Mouse (Mus musculus) ovary, postnatal 10 days (tissue): ENCODE data around the gene Dlg4.

Experiments used
- DNase-seq: peaks from one replicate; pipeline ENCODE4 v3.0.0; 2022; ENCODE audit warnings: low spot score

The Dlg4 gene

DNA sequence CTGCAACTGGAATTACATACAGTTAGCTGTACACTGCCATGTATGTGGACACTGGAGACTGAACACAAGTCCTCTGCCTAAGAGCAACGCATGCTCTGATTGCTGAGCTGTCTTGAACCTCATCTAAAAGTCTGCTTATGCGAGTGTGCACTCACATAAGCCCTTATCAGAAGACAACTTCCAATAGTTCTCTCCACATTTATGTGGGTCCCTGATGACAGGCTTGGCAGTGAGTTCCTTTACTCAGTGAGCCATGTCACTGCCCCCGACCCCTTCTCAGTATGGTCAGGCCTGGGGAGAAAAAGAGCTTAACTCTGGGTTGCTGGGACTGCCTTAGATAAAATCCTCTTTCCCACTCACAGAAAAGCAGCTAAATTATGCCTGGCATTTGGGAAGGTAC lies at the start of gene Dlg4:
Gene Dlg4 (plus strand): TSS at position 274 of the 400 bp plus-strand sequence.
- DNase-seq: no peak

- no peak for DNase-seq
These were observed 47.9 kb upstream of the Dlg4 start for GRCm38 (mm10) chr11:69968793-69969192.

GRCm38 (mm10) chr11:69970222-69970621 lies 46.5 kb upstream of the Dlg4 start:
- DNase-seq: no peak

- no peak for DNase-seq
These were observed 46.0 kb upstream of the Dlg4 start for GRCm38 (mm10) chr11:69970775-69971174.

GRCm38 (mm10) chr11:69974907-69975306 lies 41.8 kb upstream of the Dlg4 start:
- no peak for DNase-seq

- no peak for DNase-seq
These were observed 40.5 kb upstream of the Dlg4 start for GRCm38 (mm10) chr11:69976271-69976670.

GRCm38 (mm10) chr11:69979827-69980195 lies 36.9 kb upstream of the Dlg4 start:
- no peak for DNase-seq

- peak; percentile 97 for DNase-seq
These were observed 36.3 kb upstream of the Dlg4 start for GRCm38 (mm10) chr11:69980196-69981140.

- DNase-seq: no peak
These were observed 35.5 kb upstream of the Dlg4 start, which contains the start of gene Ctdnep1 for GRCm38 (mm10) chr11:69981141-69981762. Gene Ctdnep1, plus strand, starts transcription at chr11:69981156.

DNA sequence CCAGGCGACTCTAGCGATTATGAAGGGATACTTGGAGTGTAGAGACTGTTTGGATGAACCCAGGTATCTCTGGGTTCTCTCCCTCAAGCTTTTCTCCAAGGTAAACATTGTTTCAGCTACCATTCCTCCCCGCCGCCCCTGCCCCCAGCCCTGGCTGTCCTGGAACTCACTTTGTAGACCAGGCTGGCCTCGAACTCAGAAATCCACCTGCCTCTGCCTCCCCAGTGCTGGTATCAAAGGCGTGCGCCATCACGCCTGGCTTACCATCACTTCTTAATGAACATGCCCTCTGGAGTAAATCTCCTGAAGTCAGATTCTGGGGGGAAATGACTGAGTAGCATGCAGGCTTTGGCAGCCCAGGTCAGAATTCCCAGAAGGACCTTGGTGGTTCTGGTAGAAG lies 34.5 kb upstream of the Dlg4 start, which contains the start of gene Elp5:
Gene Elp5 (minus strand): TSS at position 293 of the 400 bp plus-strand sequence.
- DNase-seq: no peak

DNA sequence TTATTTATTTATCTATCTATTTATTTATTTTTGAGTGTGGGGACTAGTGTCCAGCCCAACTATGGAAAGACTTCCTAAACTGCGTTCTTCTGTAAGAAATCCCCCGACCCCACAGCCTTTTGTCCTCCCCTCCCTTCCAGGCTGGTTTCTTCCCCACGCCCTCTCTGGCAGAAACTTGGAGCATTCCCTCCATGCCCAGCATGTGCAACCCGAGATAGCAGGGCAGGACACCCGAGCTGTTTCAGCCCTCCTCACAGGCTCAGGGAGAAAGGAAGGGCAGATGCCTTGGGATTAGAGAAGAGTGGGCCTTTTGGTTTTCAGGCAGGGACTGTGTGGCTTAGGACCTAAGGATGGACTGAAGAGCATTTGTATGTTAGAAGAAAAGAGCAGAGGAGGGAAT lies 33.9 kb upstream of the Dlg4 start:
- no peak for DNase-seq

DNA sequence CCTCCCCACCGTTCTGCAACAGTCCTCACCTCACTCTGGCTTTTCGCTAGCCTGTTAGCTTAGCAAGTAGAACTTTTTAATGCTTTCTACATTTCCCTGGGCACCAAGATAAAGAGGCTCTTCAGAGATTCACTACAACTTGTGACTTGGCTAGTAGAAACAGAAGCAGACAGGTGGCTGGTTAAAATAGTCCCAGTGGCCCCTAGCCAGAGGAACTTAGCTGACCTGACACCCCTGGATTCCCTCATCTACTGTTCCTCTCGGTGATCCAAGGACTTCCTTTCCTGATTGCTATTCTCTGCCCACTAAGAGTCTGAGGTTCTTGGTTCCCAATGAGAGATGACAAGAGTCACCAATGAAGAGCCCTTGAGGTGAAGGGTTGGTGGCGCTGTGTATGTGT lies 33.4 kb upstream of the Dlg4 start:
- no peak for DNase-seq

DNA sequence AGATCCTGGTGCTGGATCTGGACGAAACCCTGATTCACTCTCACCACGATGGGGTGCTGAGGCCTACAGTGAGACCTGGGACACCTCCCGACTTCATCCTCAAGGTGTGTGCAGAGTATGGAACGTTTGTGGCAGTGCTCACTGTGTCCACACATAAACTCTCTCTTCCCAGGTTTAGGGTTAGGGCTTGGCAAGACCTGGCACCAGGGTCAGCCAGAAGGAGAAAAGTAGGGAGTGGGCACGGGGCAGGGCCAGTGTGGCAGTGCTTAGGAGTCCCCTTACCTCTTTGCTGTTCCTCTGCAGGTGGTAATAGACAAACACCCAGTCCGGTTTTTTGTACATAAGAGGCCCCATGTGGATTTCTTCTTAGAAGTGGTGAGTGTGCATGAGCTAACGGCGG lies 32.3 kb upstream of the Dlg4 start:
- no peak for DNase-seq

DNA sequence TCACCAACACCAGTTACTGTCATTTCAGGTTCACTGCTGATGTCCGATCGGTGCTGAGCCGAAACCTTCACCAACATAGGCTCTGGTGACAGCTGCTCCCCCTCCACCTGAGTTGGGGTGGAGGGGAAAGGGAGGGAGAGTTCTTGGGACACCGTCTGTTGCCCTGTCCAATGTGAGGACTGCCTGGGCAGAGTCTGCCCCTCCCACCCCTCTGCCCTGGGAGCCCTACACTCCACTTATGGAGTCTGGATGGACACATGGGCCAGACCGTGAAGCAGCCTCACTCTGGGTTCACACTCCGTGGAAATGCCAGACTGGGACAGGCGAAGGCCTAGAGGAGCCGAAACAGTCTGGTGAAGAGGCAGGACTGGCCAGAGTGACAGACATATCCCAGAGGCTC lies 26.8 kb upstream of the Dlg4 start:
- no peak for DNase-seq

GRCm38 (mm10) chr11:69990850-69991691 lies 25.7 kb upstream of the Dlg4 start, which contains the start of gene Gabarap:
Gene Gabarap, plus strand, starts transcription at chr11:69991143.
- peak; percentile 87 for DNase-seq

- no peak for DNase-seq
These were observed 25.0 kb upstream of the Dlg4 start for GRCm38 (mm10) chr11:69991711-69992110.

DNA sequence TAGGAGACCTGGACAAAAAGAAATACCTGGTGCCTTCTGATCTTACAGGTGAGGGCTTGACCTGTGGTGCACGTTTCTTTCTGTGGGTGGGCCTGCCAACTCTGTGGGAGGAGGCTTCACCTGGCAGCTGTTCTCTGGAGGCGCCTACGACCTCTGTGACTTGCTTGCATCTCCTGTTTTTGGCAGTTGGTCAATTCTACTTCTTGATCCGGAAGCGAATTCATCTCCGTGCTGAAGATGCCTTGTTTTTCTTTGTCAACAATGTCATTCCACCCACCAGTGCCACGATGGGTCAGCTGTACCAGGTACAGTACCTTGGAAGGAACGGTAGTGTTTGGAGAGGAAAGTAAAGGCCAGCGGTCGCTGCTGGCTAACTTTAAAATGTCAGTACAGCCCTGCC lies 24.3 kb upstream of the Dlg4 start:
- DNase-seq: no peak

DNA sequence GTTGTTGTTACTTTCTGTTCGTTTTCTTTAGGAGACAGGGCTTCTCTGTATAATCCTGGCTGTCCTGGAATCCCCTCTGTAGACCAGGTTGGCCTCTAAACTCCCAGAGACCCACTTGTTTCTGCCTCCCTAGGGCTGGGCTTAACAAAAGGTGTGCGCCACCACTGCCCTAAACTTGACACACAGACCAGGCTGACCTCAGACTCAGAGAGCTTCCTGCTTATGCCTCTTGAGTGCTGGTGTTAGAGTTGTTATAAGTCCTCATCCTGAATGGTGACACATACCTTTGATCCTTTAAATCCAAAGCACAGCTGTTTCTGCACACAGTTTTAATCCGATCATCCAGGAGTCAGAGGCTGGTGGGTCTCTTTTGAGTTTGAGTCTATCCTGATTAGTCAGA lies 23.8 kb upstream of the Dlg4 start:
- DNase-seq: no peak

DNA sequence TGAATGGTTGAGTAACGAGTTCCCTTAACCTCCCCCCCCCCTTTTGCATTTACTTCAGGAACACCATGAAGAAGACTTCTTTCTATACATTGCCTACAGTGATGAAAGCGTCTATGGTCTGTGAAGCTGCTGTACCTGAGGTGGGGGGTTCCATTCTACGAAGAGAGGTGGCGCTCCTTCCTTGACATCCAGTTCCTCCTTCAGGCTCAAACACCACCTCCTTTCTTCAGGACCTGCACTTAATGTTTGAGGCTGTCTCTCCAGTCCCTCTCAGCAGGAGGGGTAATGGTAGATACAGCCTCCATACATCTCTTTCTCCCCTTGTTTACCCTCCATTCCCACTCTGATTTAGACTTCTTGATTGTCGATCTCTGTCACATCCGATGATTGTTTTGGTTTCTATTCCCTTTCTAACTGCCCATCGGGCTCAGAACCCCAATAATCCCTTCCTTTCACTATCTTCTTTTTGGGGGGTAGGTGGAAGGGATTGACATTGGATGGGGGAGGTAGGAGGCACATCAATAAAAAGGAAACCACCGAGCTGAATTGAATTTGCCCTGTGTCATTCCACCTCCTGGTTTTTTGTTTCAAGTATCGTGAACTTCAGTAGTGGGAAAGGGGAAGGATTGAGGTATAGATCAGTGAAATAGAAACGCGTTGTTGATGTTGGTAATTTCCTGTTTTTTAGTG lies 22.2 kb upstream of the Dlg4 start:
- DNase-seq: no peak

GRCm38 (mm10) chr11:69995391-69995960 lies 21.3 kb upstream of the Dlg4 start, which contains the start of gene Phf23:
Gene Phf23, plus strand, starts transcription at chr11:69995777.
- DNase-seq: peak; percentile 85
